Mouse (Mus musculus) lung, adult 2 months (tissue): ENCODE data around the gene Trappc10. TPM values are rescaled to one million over a fixed set of nuclear protein-coding genes. Genes with fewer than 3 reads are reported as not detected.

Source experiments
- DNase-seq: peaks from one replicate; pipeline ENCODE4 v3.0.0; 2022
- H3K4me1 ChIP-seq: fragments of 200-500 bp; 2 replicates; pipeline ENCODE4 v1.6.1; 2011; ENCODE audit warnings: low read length; ENCODE audit not compliant: control insufficient read depth, insufficient read depth
- H3K4me3 ChIP-seq: fragments of 200-500 bp; replicated peaks from 2 replicates; pipeline ENCODE3; 2011; ENCODE audit warnings: low read depth, mild to moderate bottlenecking, control low read depth, low read length; ENCODE audit errors: extremely low read depth
- CTCF ChIP-seq: fragments of 200-500 bp; IDR thresholded peaks from 2 replicates; pipeline ENCODE4 v1.5.1; 2011; ENCODE audit warnings: mild to moderate bottlenecking, low read length, control low read depth; ENCODE audit not compliant: insufficient read depth
- POLR2A ChIP-seq: fragments of 200-500 bp; IDR thresholded peaks from 2 replicates; pipeline ENCODE4 v1.6.1; 2011; ENCODE audit warnings: low read depth, mild to moderate bottlenecking, control low read depth, low read length, borderline replicate concordance; ENCODE audit errors: extremely low read depth
- WGBS: fragments of 180-500 bp; shearing (Covaris S2); methylation state at CpG from one replicate; pipeline ENCODE4 v1.1.7; 2018; 5-methylcytosine and 5-hydroxymethylcytosine counted together
- polyA plus RNA-seq: library from polyadenylated mRNA; depleted of rRNA; stranded (reverse); fragments of >200 nt; gene quantifications from 2 replicates; pipeline ENCODE4 v1.2.3, GENCODE M21; 2012

Trappc10 gene
- polyA plus RNA-seq, 1 experiment, result 50.0 TPM

GRCm38 (mm10) chr10:78280486-78280885, 36.0 kb upstream of the Trappc10 start:
- 83% methylated on average over 9 of the region's 9 CpGs for WGBS
- Histone ChIP-seq H3K4me1 (no peaks in the 10 kb centered on the region), H3K4me3 (no peak overlapping the region)
- no peak for DNase-seq
- TF ChIP-seq CTCF (no peak), POLR2A (no peak)

GRCm38 (mm10) chr10:78279210-78279609, 34.8 kb upstream of the Trappc10 start:
- TF ChIP-seq CTCF, result peak; percentile 93
- TF ChIP-seq POLR2A, result no peak
- peak; percentile 51 for DNase-seq
- Histone ChIP-seq H3K4me1 (no peaks in the 10 kb centered on the region), H3K4me3 (no peak overlapping the region)
- WGBS, result 53% methylated on average over 8 of the region's 8 CpGs

GRCm38 (mm10) chr10:78277835-78278234, 33.4 kb upstream of the Trappc10 start:
- WGBS, result 79% methylated on average over 3 of the region's 3 CpGs
- no peaks in the 10 kb centered on the region for H3K4me1 ChIP-seq
- H3K4me3 ChIP-seq, result no peak overlapping the region
- no peak for TF ChIP-seq CTCF
- no peak for TF ChIP-seq POLR2A
- DNase-seq, result no peak

- no peak for DNase-seq
- Histone ChIP-seq H3K4me3 (no peak overlapping the region), H3K4me1 (no peaks in the 10 kb centered on the region)
- WGBS, result 93% methylated on average over 4 of the region's 4 CpGs
- TF ChIP-seq CTCF (no peak), POLR2A (no peak)
Measured at GRCm38 (mm10) chr10:78276242-78276641, 31.8 kb upstream of the Trappc10 start.

GRCm38 (mm10) chr10:78272932-78273331, 28.5 kb upstream of the Trappc10 start:
- WGBS, result 26% methylated on average over 9 of the region's 9 CpGs
- DNase-seq, result no peak
- no peak for TF ChIP-seq POLR2A
- Histone ChIP-seq H3K4me1 (no peaks in the 10 kb centered on the region), H3K4me3 (no peak overlapping the region)

- Histone ChIP-seq H3K4me1 (no peaks in the 10 kb centered on the region), H3K4me3 (no peak overlapping the region)
- WGBS, result 65% methylated on average over 3 of the region's 3 CpGs
- DNase-seq, result no peak
- no peak for TF ChIP-seq POLR2A
- no peak for TF ChIP-seq CTCF
Measured at GRCm38 (mm10) chr10:78265881-78266280, 21.4 kb upstream of the Trappc10 start.

GRCm38 (mm10) chr10:78264735-78265134, 20.3 kb upstream of the Trappc10 start:
- WGBS, result 59% methylated on average over 3 of the region's 3 CpGs

GRCm38 (mm10) chr10:78260916-78261650, 16.6 kb upstream of the Trappc10 start:
- 71% methylated on average over 7 of the region's 7 CpGs for WGBS

More at GRCm38 (mm10) chr10:78264735-78265134, 20.3 kb upstream of the Trappc10 start:
- no peaks in the 10 kb centered on the region for H3K4me1 ChIP-seq
- no peak for TF ChIP-seq CTCF
- no peak for TF ChIP-seq POLR2A
- no peak for DNase-seq
- H3K4me3 ChIP-seq, result no peak overlapping the region

GRCm38 (mm10) chr10:78260322-78260721, 15.9 kb upstream of the Trappc10 start:
- Histone ChIP-seq H3K4me3 (no peak overlapping the region), H3K4me1 (no peaks in the 10 kb centered on the region)
- TF ChIP-seq POLR2A (no peak), CTCF (no peak)
- 29% methylated on average over 5 of the region's 5 CpGs for WGBS
- DNase-seq, result no peak

More at GRCm38 (mm10) chr10:78260916-78261650, 16.6 kb upstream of the Trappc10 start:
- no peaks in the 10 kb centered on the region for H3K4me1 ChIP-seq
- H3K4me3 ChIP-seq, result no peak overlapping the region
- TF ChIP-seq CTCF, result no peak
- TF ChIP-seq POLR2A, result no peak
- DNase-seq, result no peak

GRCm38 (mm10) chr10:78259702-78260101, 15.3 kb upstream of the Trappc10 start:
- H3K4me1 ChIP-seq, result no peaks in the 10 kb centered on the region
- H3K4me3 ChIP-seq, result no peak overlapping the region
- no peak for DNase-seq
- no peak for TF ChIP-seq CTCF
- no peak for TF ChIP-seq POLR2A
- 53% methylated on average over 6 of the region's 6 CpGs for WGBS
